Mouse (Mus musculus): Measurements from ENCODE around the gene Prcp. TPM values are rescaled to one million over a fixed set of nuclear protein-coding genes. Genes with fewer than 3 reads are reported as not detected.
"Not testable (repeated sequence)": the region's sequence is repeated elsewhere in the genome, so short reads cannot be mapped to it uniquely, and the experiment has no call there.

The Prcp gene
- polyA plus RNA-seq, 1 experiment, result 9.9 TPM

- H3K4me3 ChIP-seq (replicated peaks; ENCODE audit: insufficient read depth, low read depth, low read length), result no peak overlapping the region
- no peak overlapping the region for H3K27ac ChIP-seq (ENCODE audit: insufficient read depth, low read length)
- WGBS, result 33% methylated on average over 3 of the region's 3 CpGs
- DNase-seq, result no peak
- no peak for TF ChIP-seq POLR2A (IDR thresholded peaks at IDR 0.05; ENCODE audit: borderline replicate concordance, insufficient read depth, low read length)
- no peak for TF ChIP-seq CTCF (IDR thresholded peaks at IDR 0.05; ENCODE audit: borderline replicate concordance, insufficient read depth, low read depth, low read length)
- no peaks in the 10 kb centered on the region for H3K27me3 ChIP-seq (ENCODE audit: control insufficient read depth, insufficient read depth, low read length)
- H3K4me1 ChIP-seq (ENCODE audit: control insufficient read depth, insufficient read depth, low read length), result no peaks in the 10 kb centered on the region
These were observed 19.2 kb downstream of the Prcp start for GRCm38 (mm10) chr7:92893478-92893877.

GRCm38 (mm10) chr7:92896036-92896435 is 21.8 kb downstream of the Prcp start:
- no peak overlapping the region for H3K27ac ChIP-seq (ENCODE audit: insufficient read depth, low read length)
- WGBS, result 69% methylated on average over 5 of the region's 5 CpGs
- H3K4me3 ChIP-seq (replicated peaks; ENCODE audit: insufficient read depth, low read depth, low read length), result no peak overlapping the region
- no peaks in the 10 kb centered on the region for H3K27me3 ChIP-seq (ENCODE audit: control insufficient read depth, insufficient read depth, low read length)
- no peaks in the 10 kb centered on the region for H3K4me1 ChIP-seq (ENCODE audit: control insufficient read depth, insufficient read depth, low read length)
- TF ChIP-seq CTCF (IDR thresholded peaks at IDR 0.05; ENCODE audit: borderline replicate concordance, insufficient read depth, low read depth, low read length), result no peak
- TF ChIP-seq POLR2A (IDR thresholded peaks at IDR 0.05; ENCODE audit: borderline replicate concordance, insufficient read depth, low read length), result no peak
- no peak for DNase-seq

DNA sequence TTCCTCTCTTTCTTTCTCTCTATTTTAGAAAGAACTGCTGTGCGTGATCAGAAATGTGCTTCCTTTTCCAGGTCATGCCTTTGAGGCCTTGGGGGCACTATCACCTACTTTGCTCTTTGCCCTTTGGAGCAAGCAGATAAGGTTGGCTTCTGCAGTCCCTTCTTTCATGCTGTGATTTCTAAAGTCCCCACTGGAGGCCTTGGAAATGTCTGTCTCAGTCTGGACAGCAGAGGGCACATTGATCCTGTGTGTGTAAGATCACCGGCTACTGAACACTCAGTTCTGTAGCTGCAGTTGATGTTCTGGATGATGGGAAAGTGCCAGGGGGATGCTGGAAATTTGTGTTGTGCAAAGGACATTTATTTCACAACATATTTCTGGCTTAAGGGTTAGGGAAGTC is 22.8 kb downstream of the Prcp start:
- H3K4me1 ChIP-seq (ENCODE audit: control insufficient read depth, insufficient read depth, low read length), result no peaks in the 10 kb centered on the region
- H3K4me3 ChIP-seq (replicated peaks; ENCODE audit: insufficient read depth, low read depth, low read length), result no peak overlapping the region
- TF ChIP-seq POLR2A (IDR thresholded peaks at IDR 0.05; ENCODE audit: borderline replicate concordance, insufficient read depth, low read length), result no peak
- TF ChIP-seq CTCF (IDR thresholded peaks at IDR 0.05; ENCODE audit: borderline replicate concordance, insufficient read depth, low read depth, low read length), result 0 out of 2 replicates have a peak, but pooled peaks have one; percentile 19
- 78% methylated on average over 2 of the region's 2 CpGs for whole genome bisulfite sequencing
- no peak overlapping the region for H3K27ac ChIP-seq (ENCODE audit: insufficient read depth, low read length)
- no peak for DNase-seq
- no peaks in the 10 kb centered on the region for H3K27me3 ChIP-seq (ENCODE audit: control insufficient read depth, insufficient read depth, low read length)

DNA sequence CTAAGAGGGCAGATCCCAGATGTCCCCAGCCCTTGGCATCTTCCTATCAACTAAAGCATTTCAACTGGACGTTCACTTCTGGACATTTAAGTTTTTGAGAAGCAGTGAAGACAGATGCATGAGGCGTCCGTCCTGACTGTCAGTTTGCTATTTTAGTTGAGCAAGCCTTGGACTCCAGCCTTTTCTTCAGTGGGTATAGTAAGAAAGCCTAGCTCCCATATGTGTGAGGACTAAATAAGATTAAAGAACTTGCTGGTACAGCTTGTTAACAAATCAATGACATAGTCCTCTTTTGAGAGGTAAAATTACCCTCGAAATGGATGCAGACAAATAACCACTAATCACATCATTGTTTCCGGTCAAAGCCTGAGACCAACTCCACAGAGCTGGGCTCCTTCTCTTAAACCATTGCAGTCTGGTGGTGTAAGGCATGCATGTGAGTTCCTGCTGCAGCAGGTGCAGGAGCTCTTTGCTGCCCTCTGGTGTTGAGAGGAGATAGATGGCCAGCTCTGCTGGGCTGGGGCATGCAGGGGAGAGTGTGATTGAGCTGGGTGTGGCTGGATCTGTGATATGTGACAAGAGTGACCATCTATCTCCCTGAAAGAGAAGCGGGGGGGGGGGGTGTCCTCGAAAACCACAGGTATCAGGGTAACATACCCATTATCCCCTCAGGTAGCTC is 29.2 kb downstream of the Prcp start:
- peak; percentile 71 to 73 for DNase-seq
- H3K4me3 ChIP-seq (replicated peaks; ENCODE audit: insufficient read depth, low read depth, low read length), result no peak overlapping the region
- no peaks in the 10 kb centered on the region; the same call in 1 of the 2 replicates for H3K27me3 ChIP-seq (ENCODE audit: control insufficient read depth, insufficient read depth, low read length)
- no peaks in the 10 kb centered on the region for H3K4me1 ChIP-seq (ENCODE audit: control insufficient read depth, insufficient read depth, low read length)
- no peak for TF ChIP-seq POLR2A (IDR thresholded peaks at IDR 0.05; ENCODE audit: borderline replicate concordance, insufficient read depth, low read length)
- peak; percentile 92 for TF ChIP-seq CTCF (IDR thresholded peaks at IDR 0.05; ENCODE audit: borderline replicate concordance, insufficient read depth, low read depth, low read length)
- no peak overlapping the region for H3K27ac ChIP-seq (ENCODE audit: insufficient read depth, low read length)
- 51% methylated on average over 7 of the region's 7 CpGs for WGBS

DNA sequence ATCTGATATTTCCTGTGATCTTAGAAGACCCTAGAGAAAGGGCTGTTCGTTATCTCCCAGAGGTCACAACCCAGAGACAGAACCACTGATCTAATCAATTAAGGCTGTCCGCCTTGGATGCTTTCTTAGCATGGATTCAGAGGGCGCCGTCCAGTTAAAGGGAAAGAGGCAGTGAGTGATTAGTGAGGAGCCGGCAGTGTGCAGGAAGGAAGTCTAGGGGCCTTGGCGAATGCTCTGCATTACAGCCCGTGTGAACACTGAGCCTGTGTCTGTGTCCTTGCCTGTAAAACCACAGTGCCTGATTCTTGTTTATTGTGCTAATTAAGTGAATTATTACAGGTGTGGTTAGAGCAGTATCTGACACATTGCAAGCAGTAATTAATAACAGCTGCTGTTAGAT is 30.0 kb downstream of the Prcp start:
- H3K27me3 ChIP-seq (ENCODE audit: control insufficient read depth, insufficient read depth, low read length); H3K4me1 ChIP-seq (ENCODE audit: control insufficient read depth, insufficient read depth, low read length); H3K4me3 ChIP-seq (replicated peaks; ENCODE audit: insufficient read depth, low read depth, low read length); H3K27ac ChIP-seq (ENCODE audit: insufficient read depth, low read length); DNase-seq: not testable (repeated sequence)
- 71% methylated on average over 7 of the region's 7 CpGs for WGBS

DNA sequence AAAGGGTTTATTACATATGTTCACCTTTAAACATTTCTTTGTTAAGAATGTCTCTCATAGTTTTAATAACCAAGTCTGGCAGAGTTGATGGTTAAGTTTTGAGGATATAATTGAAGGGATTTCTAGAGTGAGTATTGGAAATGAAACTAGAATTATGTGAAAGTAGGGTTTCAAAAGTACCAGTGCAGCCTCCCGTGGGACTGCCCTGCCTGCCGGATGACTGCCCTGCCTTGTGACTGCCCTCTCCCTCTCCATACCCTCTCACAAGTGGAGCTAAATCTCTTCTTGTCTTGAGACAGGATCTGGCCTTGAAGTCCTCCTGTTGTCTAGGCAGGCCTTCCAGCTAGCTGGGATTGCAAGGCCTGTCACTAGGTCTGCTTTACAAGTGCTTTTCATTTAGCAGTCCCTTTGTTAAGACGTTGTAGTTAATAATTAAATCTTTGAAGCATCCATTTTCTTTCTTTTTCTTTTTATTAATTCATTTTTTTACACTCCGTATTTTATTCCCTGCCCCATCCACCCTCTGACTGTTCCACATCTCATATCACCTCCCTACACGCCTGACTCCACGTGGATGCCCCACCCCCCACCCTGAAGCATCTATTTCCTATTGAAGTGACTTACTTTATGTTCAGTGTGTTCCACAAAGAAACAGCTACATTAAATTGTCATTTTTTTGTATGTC is 46.0 kb downstream of the Prcp start:
- TF ChIP-seq POLR2A (IDR thresholded peaks at IDR 0.05; ENCODE audit: borderline replicate concordance, insufficient read depth, low read length) (no peak), CTCF (IDR thresholded peaks at IDR 0.05; ENCODE audit: borderline replicate concordance, insufficient read depth, low read depth, low read length) (no peak)
- no peaks in the 10 kb centered on the region for H3K27me3 ChIP-seq (ENCODE audit: control insufficient read depth, insufficient read depth, low read length)
- no peak overlapping the region for H3K4me3 ChIP-seq (replicated peaks; ENCODE audit: insufficient read depth, low read depth, low read length)
- no peak for DNase-seq
- no peak overlapping the region for H3K27ac ChIP-seq (ENCODE audit: insufficient read depth, low read length)
- no peaks in the 10 kb centered on the region for H3K4me1 ChIP-seq (ENCODE audit: control insufficient read depth, insufficient read depth, low read length)
- 86% methylated on average over 6 of the region's 6 CpGs for WGBS

DNA sequence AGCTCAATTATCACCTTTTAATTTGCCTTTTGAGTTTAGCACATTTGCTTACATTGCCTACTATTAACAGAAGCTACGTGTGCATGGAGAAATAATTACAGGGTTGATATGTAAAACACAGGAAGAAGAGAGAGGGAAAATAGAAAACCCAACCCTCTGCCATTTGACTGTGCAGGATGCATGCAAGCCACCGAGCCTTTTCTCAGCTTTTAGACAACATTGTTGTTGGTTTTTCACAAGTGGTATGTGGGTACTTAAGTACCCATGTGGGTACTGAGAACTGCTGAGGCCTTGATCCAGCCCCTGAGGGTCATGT is 46.5 kb downstream of the Prcp start:
- Histone ChIP-seq H3K27ac (ENCODE audit: insufficient read depth, low read length) (no peak overlapping the region), H3K27me3 (ENCODE audit: control insufficient read depth, insufficient read depth, low read length) (no peaks in the 10 kb centered on the region), H3K4me1 (ENCODE audit: control insufficient read depth, insufficient read depth, low read length) (no peaks in the 10 kb centered on the region), H3K4me3 (replicated peaks; ENCODE audit: insufficient read depth, low read depth, low read length) (no peak overlapping the region)
- TF ChIP-seq CTCF (IDR thresholded peaks at IDR 0.05; ENCODE audit: borderline replicate concordance, insufficient read depth, low read depth, low read length) (no peak), POLR2A (IDR thresholded peaks at IDR 0.05; ENCODE audit: borderline replicate concordance, insufficient read depth, low read length) (no peak)
- DNase-seq, result no peak
- WGBS, result 87% methylated on average over 2 of the region's 2 CpGs

DNA sequence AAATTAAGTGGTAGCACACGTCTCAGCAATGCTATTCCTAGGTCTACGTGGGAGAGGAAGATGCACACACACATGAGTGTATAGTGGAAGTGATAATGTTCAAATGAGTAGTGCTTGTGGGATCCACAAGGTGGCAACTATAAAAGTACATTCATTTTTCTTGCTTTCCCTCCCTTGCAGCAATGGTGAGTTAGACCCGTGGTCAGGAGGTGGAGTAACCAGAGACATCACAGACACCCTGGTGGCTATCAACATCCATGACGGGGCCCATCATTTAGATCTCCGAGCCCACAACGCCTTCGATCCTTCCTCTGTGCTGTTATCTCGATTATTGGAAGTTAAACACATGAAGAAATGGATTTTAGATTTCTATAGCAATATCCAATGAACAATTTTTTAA is 58.5 kb downstream of the Prcp start:
- DNase-seq, result no peak
- 83% methylated on average over 8 of the region's 8 CpGs for WGBS
- Histone ChIP-seq H3K4me3 (replicated peaks; ENCODE audit: insufficient read depth, low read depth, low read length) (no peak overlapping the region), H3K27ac (ENCODE audit: insufficient read depth, low read length) (no peak overlapping the region), H3K27me3 (ENCODE audit: control insufficient read depth, insufficient read depth, low read length) (no peaks in the 10 kb centered on the region), H3K4me1 (ENCODE audit: control insufficient read depth, insufficient read depth, low read length) (no peaks in the 10 kb centered on the region)
- TF ChIP-seq POLR2A (IDR thresholded peaks at IDR 0.05; ENCODE audit: borderline replicate concordance, insufficient read depth, low read length) (no peak), CTCF (IDR thresholded peaks at IDR 0.05; ENCODE audit: borderline replicate concordance, insufficient read depth, low read depth, low read length) (no peak)

DNA sequence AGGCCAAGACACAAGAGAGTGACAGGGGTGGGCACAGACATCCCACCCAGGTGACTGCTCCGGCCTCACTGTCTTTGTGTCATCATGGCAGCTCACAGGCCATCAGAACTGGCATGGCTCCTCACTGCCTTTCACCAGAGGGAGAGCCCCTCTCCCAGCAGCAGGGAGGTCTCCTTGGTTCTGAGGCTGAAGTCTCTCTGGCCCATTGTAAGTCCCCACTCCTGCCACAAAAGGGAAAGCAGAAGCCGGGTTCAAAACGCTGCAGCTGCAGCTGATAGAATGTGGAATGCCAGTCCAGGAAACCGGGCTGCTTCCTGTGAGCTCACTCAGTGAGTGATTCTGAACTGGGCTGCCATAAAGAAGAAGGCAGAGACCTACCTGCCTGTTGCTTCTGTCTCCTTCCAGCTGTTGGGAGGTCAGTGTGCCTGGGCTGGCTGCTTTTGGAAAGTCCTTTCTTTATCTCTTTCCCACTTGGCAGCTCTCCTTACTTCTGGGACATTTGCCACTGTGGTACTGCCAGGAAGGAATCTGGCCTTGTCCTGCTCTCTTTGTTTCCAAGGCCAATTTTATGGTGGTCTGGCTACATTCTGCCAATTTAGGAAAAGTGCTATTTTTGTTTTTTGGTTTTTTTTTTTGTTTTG is 59.2 kb downstream of the Prcp start:
- H3K27me3 ChIP-seq (ENCODE audit: control insufficient read depth, insufficient read depth, low read length); H3K27ac ChIP-seq (ENCODE audit: insufficient read depth, low read length); H3K4me1 ChIP-seq (ENCODE audit: control insufficient read depth, insufficient read depth, low read length); H3K4me3 ChIP-seq (replicated peaks; ENCODE audit: insufficient read depth, low read depth, low read length): not testable (repeated sequence)
- DNase-seq, result peak in 1 of 2 experiments; percentile 5
- WGBS, result 15% methylated on average over 4 of the region's 4 CpGs
